Mouse (Mus musculus): ENCODE measurements around the gene Ripor2. TPM values are rescaled to one million over a fixed set of nuclear protein-coding genes. Genes with fewer than 3 reads are reported as not detected.

Gene Ripor2
- polyA plus RNA-seq, 2 experiments, result 2.1 TPM

- WGBS (ENCODE audit: insufficient replicate concordance), result 41% methylated on average over 8 of the region's 8 CpGs
These were observed 1.2 kb upstream of the Ripor2 start for GRCm38 (mm10) chr13:24580759-24581158.

GRCm38 (mm10) chr13:24584403-24584802, 2.4 kb downstream of the Ripor2 start:
- no peaks in the 10 kb centered on the region for H3K27me3 ChIP-seq (ENCODE audit: control insufficient read depth, insufficient read depth, low read length)
- H3K4me3 ChIP-seq (ENCODE audit: insufficient read depth in 1 of 2, low read depth in 2 of 2, low read length in 2 of 2), result no peak overlapping the region
- H3K4me2 ChIP-seq (ENCODE audit: low read depth), result no peak overlapping the region
- no peaks in the 10 kb centered on the region for H3K36me3 ChIP-seq (replicated peaks; ENCODE audit: control insufficient read depth, insufficient read depth, low read depth)
- TF ChIP-seq CTCF (IDR thresholded peaks at IDR 0.05; ENCODE audit: low read depth), result no peak
- TF ChIP-seq EP300 (IDR thresholded peaks at IDR 0.05; ENCODE audit: low read depth), result no peak
- no peak overlapping the region for H3K27ac ChIP-seq
- ATAC-seq (ENCODE audit: insufficient read depth) (no peak), DNase-seq (ENCODE audit: low read depth in 3 of 3, low spot score in 3 of 3) (no peak)
- no peak overlapping the region for H3K9ac ChIP-seq (replicated peaks)
- WGBS (ENCODE audit: insufficient replicate concordance), result 81% methylated on average over 5 of the region's 5 CpGs
- H3K4me1 ChIP-seq (replicated peaks; ENCODE audit: control insufficient read depth in 2 of 2, insufficient read depth in 2 of 2, low read length in 1 of 2), result peaks cover 9 to 10% of the 10 kb centered on the region in 2 experiments
- no peaks in the 10 kb centered on the region for H3K9me3 ChIP-seq (ENCODE audit: control insufficient read depth, low read length)

More at GRCm38 (mm10) chr13:24580759-24581158, 1.2 kb upstream of the Ripor2 start:
- Histone ChIP-seq H3K27me3 (ENCODE audit: control insufficient read depth, insufficient read depth, low read length) (no peaks in the 10 kb centered on the region), H3K4me2 (ENCODE audit: low read depth) (peak overlapping the region; percentile 45), H3K27ac (peak overlapping the region; percentile 37), H3K4me3 (ENCODE audit: insufficient read depth in 1 of 2, low read depth in 2 of 2, low read length in 2 of 2) (no peak overlapping the region), H3K4me1 (replicated peaks; ENCODE audit: control insufficient read depth in 2 of 2, insufficient read depth in 2 of 2, low read length in 1 of 2) (peaks cover 43 to 44% of the 10 kb centered on the region in 2 experiments), H3K9me3 (ENCODE audit: control insufficient read depth, low read length) (no peaks in the 10 kb centered on the region), H3K9ac (replicated peaks) (no peak overlapping the region; the same call in 1 of the 2 replicates), H3K36me3 (replicated peaks; ENCODE audit: control insufficient read depth, insufficient read depth, low read depth) (no peaks in the 10 kb centered on the region)
- DNase-seq (ENCODE audit: low read depth in 3 of 3, low spot score in 3 of 3), result peak; percentile 22 to 49 (median 29)
- peak; percentile 72 for ATAC-seq (ENCODE audit: insufficient read depth)
- TF ChIP-seq CTCF (IDR thresholded peaks at IDR 0.05; ENCODE audit: low read depth) (no peak), EP300 (IDR thresholded peaks at IDR 0.05; ENCODE audit: low read depth) (no peak)

- TF ChIP-seq CTCF (IDR thresholded peaks at IDR 0.05; ENCODE audit: low read depth) (no peak), EP300 (IDR thresholded peaks at IDR 0.05; ENCODE audit: low read depth) (no peak)
- 76% methylated on average over 6 of the region's 6 CpGs for WGBS (ENCODE audit: insufficient replicate concordance)
These were observed 2.9 kb downstream of the Ripor2 start for GRCm38 (mm10) chr13:24584841-24585240.

GRCm38 (mm10) chr13:24585369-24585768, 3.4 kb downstream of the Ripor2 start:
- DNase-seq (ENCODE audit: low read depth in 3 of 3, low spot score in 3 of 3) (no peak), ATAC-seq (ENCODE audit: insufficient read depth) (no peak)
- WGBS (ENCODE audit: insufficient replicate concordance), result 72% methylated on average over 9 of the region's 9 CpGs
- TF ChIP-seq CTCF (IDR thresholded peaks at IDR 0.05; ENCODE audit: low read depth) (peak; percentile 31; the same call in 1 of the 2 replicates), EP300 (IDR thresholded peaks at IDR 0.05; ENCODE audit: low read depth) (no peak)
- H3K4me2 ChIP-seq (ENCODE audit: low read depth), result no peak overlapping the region
- no peak overlapping the region for H3K4me3 ChIP-seq (ENCODE audit: insufficient read depth in 1 of 2, low read depth in 2 of 2, low read length in 2 of 2)
- no peaks in the 10 kb centered on the region for H3K27me3 ChIP-seq (ENCODE audit: control insufficient read depth, insufficient read depth, low read length)
- H3K36me3 ChIP-seq (replicated peaks; ENCODE audit: control insufficient read depth, insufficient read depth, low read depth), result no peaks in the 10 kb centered on the region
- H3K4me1 ChIP-seq (replicated peaks; ENCODE audit: control insufficient read depth in 2 of 2, insufficient read depth in 2 of 2, low read length in 1 of 2), result peaks cover 5 to 6% of the 10 kb centered on the region in 2 experiments
- no peak overlapping the region for H3K9ac ChIP-seq (replicated peaks)
- H3K9me3 ChIP-seq (ENCODE audit: control insufficient read depth, low read length), result no peaks in the 10 kb centered on the region
- H3K27ac ChIP-seq, result no peak overlapping the region

More at GRCm38 (mm10) chr13:24584841-24585240, 2.9 kb downstream of the Ripor2 start:
- ATAC-seq (ENCODE audit: insufficient read depth), result no peak
- peaks cover 9% of the 10 kb centered on the region in 2 experiments for H3K4me1 ChIP-seq (replicated peaks; ENCODE audit: control insufficient read depth in 2 of 2, insufficient read depth in 2 of 2, low read length in 1 of 2)
- no peak overlapping the region for H3K27ac ChIP-seq
- no peak overlapping the region for H3K4me2 ChIP-seq (ENCODE audit: low read depth)
- no peak overlapping the region for H3K9ac ChIP-seq (replicated peaks)
- no peaks in the 10 kb centered on the region for H3K9me3 ChIP-seq (ENCODE audit: control insufficient read depth, low read length)
- H3K4me3 ChIP-seq (ENCODE audit: insufficient read depth in 1 of 2, low read depth in 2 of 2, low read length in 2 of 2), result no peak overlapping the region
- no peak for DNase-seq (ENCODE audit: low read depth in 3 of 3, low spot score in 3 of 3)
- no peaks in the 10 kb centered on the region for H3K27me3 ChIP-seq (ENCODE audit: control insufficient read depth, insufficient read depth, low read length)
- H3K36me3 ChIP-seq (replicated peaks; ENCODE audit: control insufficient read depth, insufficient read depth, low read depth), result no peaks in the 10 kb centered on the region

DNA sequence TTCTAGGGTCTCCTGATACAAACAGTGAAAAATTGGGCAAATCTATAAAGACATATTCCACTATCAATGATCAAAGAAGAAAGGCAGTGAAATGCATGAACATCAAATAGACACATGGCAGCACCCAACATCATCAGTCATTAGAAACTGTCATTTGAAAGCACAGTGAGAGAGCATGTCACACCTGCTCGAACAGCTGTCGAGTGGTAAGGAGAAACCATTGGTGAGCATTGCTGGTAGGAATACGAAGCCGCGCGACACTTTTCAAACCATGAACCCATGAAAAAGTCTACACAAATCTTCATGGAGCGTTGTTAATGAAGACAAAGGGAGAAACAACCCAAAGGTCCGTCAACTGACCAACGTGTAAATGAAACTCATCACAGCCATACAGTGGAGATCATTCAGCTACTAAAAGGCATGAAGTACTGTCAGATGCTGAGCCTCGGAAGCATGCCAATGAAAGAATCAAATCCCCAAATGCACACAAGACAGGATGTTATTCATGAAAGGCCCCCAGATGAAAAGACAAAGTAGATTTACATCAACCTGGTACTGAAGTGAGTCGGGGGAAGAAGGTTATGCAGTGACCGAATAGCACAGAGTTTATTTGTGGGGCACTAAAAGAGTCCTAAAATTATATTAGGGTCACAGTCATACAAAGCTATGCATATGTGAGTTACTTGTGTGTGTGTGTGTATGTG, 5.4 kb downstream of the Ripor2 start:
- Histone ChIP-seq H3K27ac (no peak overlapping the region), H3K9me3 (ENCODE audit: control insufficient read depth, low read length) (no peaks in the 10 kb centered on the region), H3K4me3 (ENCODE audit: insufficient read depth in 1 of 2, low read depth in 2 of 2, low read length in 2 of 2) (no peak overlapping the region), H3K4me2 (ENCODE audit: low read depth) (no peak overlapping the region), H3K27me3 (ENCODE audit: control insufficient read depth, insufficient read depth, low read length) (no peaks in the 10 kb centered on the region), H3K9ac (replicated peaks) (no peak overlapping the region), H3K36me3 (replicated peaks; ENCODE audit: control insufficient read depth, insufficient read depth, low read depth) (no peaks in the 10 kb centered on the region), H3K4me1 (replicated peaks; ENCODE audit: control insufficient read depth in 2 of 2, insufficient read depth in 2 of 2, low read length in 1 of 2) (no peaks in the 10 kb centered on the region)
- TF ChIP-seq CTCF (IDR thresholded peaks at IDR 0.05; ENCODE audit: low read depth) (no peak), EP300 (IDR thresholded peaks at IDR 0.05; ENCODE audit: low read depth) (no peak)
- ATAC-seq (ENCODE audit: insufficient read depth) (no peak), DNase-seq (ENCODE audit: low read depth in 3 of 3, low spot score in 3 of 3) (no peak)
- WGBS (ENCODE audit: insufficient replicate concordance), result 84% methylated on average over 12 of the region's 12 CpGs
